Mouse (Mus musculus) layer of hippocampus, adult 8-10 months (tissue): ENCODE measurements around the gene Eif2s2. TPM values are rescaled to one million over a fixed set of nuclear protein-coding genes. Genes with fewer than 3 reads are reported as not detected.

Source experiments
- DNase-seq, 2 experiments: peaks; one replicate each; pipeline ENCODE4 v3.0.0; 2022; ENCODE audit warnings: low spot score in 2 of 2
- total RNA-seq, 4 experiments: library from RNA; stranded (reverse); gene quantifications; 2 replicates each; pipeline ENCODE4 v1.2.4; 2022

Eif2s2 gene
- total RNA-seq, 4 experiments from 2014 or later, result 52.0 to 55.8 (median 52.8) TPM

DNA sequence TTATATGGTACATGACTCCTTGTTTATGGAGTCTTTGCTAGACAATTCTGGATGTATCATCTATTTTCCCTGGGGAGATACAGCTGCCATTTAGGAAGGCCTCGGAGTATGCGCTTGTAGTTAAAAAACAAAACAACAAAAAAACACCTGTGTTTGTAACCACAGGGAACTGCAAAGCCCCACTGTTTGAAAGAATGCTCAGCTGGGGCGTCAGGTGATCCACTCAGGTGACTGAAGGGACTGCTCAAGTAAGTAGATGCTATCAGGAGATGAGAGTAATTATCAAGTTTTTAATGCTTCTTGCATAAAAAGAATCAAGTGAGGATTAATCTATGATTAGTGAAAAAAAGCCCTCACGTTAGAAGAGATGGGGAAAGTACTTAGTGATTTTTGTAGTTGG lies 813 bp upstream of the Eif2s2 start:
- no peak for DNase-seq

DNA sequence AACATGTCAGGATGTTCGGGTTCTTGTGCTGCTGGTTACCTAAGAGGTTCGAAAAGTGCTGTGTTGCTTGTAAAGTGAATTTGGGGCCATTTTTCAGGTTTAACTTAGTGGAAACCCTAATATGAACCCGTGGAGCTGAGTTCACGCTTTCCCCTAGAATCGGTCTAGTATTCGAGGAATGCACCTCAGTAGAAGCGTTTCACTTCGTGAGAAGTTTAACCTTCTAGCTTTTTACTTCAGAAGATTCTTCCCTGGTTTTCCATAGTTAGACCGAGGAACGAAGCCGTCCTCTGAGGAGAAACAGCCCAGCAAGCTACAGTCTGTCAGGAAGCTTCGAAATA lies 280 bp upstream of the Eif2s2 start:
- no peak for DNase-seq

GRCm38 (mm10) chr2:154891585-154891984 lies 1.1 kb downstream of the Eif2s2 start:
- no peak for DNase-seq

- no peak for DNase-seq
Observed at GRCm38 (mm10) chr2:154876621-154877020, 16.1 kb downstream of the Eif2s2 start.

- no peak for DNase-seq
Observed at GRCm38 (mm10) chr2:154869954-154870641, 22.6 kb downstream of the Eif2s2 start.

DNA sequence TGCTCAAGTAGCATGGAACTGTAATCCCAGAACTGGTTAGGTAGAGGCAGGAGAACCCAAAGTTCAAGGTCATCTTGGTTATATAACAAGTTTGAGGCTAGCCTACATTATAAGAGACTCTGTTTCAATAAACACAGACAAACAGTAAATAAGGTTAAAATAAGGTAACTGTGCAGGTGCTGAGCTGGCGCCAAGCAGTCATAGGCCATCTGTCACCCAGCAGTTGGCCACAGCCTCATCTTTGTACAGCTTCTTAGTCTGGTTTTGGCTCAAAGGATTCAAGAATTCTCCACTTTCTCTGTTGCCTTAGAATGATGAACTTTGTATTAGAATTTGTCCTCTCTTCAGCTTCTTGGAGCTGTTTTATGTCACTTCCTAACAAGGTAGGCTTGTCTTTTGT lies 24.6 kb downstream of the Eif2s2 start:
- no peak for DNase-seq

- no peak for DNase-seq
Observed at GRCm38 (mm10) chr2:154865696-154866095, 27.0 kb downstream of the Eif2s2 start.

DNA sequence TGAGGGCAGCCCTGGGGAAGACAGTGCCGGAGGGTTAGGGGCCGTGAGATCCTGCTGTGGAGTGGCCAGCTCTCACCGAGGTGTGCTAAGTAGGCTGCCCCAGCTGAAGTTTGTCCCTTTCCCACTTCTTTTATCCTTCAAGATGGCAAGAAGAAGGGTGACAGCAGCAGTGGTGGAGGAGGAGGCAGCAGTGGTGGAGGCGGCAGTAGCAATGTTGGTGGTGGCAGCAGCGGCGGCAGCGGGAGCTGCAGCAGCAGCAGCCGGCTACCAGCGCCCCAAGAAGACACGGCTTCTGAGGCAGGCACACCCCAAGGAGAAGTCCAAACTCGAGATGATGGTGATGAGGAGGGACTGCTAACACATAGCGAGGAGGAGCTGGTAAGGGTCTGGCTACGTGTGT lies 29.1 kb downstream of the Eif2s2 start:
- no peak for DNase-seq

DNA sequence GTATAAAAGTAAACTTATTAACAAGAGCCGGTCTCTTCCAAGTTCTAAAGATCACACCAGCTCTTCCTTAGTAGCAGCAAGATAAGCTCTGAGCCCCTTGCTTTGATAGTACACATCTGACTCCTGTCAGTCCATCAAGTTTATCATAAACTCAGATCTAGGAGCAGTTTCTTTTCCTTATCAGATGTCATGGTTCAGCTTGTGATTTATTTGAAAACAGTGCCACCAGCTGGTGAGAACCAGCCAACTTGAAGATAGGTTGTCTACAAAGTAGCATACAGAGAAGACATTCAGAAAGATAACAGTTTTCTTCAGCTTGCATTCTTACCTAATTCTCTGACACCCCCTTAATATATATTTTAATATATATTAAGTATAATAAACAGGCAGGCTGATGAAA lies 37.4 kb downstream of the Eif2s2 start:
- DNase-seq, result peak; percentile 32 to 69

GRCm38 (mm10) chr2:154848086-154848485 lies 44.6 kb downstream of the Eif2s2 start:
- no peak for DNase-seq

DNA sequence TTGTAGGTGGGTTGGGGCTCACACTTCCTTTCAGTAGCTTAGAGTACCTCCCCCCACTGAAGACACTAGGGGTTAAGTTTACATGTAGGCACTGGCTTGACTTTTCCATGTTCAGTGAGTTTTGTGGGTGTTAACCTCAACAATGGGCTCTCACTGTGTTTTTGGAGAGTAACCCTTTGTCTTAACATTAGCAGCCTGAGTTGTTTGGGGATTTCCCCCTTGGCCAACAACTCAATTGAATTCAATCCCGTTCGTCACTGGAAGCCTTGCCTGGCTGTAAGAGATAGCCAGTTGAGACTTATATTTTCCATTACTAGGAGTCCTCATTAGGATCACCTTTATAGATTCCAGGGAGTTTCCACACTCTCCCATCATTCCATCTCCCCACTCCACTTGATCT lies 56.2 kb downstream of the Eif2s2 start:
- DNase-seq, result no peak

GRCm38 (mm10) chr2:154834149-154834865 lies 58.4 kb downstream of the Eif2s2 start:
- no peak for DNase-seq

DNA sequence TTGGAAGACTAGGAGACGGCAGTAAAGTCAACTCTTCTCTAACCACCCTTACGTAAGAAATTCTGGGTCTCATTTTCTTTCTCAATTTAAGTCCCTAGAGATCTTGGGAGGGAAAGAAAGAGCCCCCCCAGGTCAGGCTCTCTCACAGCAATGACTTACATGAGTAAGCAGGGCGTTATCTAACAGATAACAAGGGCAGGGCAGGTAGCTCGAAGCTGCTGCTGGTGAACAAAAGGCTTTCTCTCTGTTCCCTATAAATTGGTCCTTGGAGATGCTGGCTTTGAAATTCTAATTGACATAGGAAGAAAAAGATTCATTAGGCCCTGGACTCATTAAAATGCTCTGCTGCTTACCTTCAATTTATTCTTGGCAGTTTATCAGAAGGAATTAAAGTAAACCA lies 60.3 kb downstream of the Eif2s2 start:
- DNase-seq, result no peak

GRCm38 (mm10) chr2:154827521-154827920 lies 65.2 kb downstream of the Eif2s2 start:
- DNase-seq, result no peak

GRCm38 (mm10) chr2:154826054-154826538 lies 66.6 kb downstream of the Eif2s2 start:
- DNase-seq, result no peak

Other genes with a start within 250 kb of the Eif2s2 start
- gene Chmp4b, start 241.2 kb downstream of the Eif2s2 start, total RNA-seq, result 100 to 1,000 TPM; 206 to 234 (median 209) TPM
- gene Gm14214, start 122.9 kb downstream of the Eif2s2 start, total RNA-seq, result not detected
- gene Raly, start 101.8 kb downstream of the Eif2s2 start, total RNA-seq, result 10 to 100 TPM; 63.5 to 70.0 (median 64.6) TPM
- gene a, start 101.5 kb downstream of the Eif2s2 start, total RNA-seq, result not detected
- under 1 TPM; 0.14 to 0.37 (median 0.28) TPM for gene Gm14226, start 125.3 kb upstream of the Eif2s2 start, total RNA-seq
- gene Ahcy, start 181.6 kb upstream of the Eif2s2 start, total RNA-seq, result 10 to 100 TPM; 14.8 to 16.8 (median 16.3) TPM
- gene Itch, start 240.6 kb upstream of the Eif2s2 start, total RNA-seq, result 10 to 100 TPM; 49.5 to 73.0 (median 63.1) TPM